Mouse (Mus musculus): ENCODE results near the gene Cela3a.
"Not testable (repeated sequence)": the region's sequence is repeated elsewhere in the genome, so short reads cannot be mapped to it uniquely, and the experiment has no call there.

Gene Cela3a

DNA sequence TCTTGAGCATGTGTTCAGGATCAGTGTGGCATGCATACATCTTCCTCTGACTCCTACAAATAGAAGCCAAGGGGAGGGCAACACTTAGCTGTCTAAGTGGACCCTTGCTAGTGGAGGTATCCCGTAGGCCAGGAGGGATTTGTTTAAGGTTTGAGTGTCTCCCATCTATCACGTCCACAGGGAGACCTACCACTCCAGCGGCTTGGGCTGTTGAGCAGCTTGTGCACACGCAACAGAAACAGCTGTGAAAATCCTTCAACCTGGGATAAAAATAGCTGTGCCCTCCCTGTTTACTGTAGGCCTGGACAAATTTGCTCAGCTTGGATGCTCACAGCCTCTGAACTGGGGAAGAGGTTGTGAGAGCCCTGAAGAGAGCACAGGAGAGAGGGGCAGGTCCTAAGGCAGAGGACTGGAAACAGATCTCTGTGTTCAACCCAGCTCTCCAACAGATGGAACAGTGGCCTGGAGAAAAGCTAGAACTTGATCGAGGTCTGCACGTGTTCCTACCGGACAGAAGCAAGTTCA is 2.7 kb upstream of the Cela3a start:
- not testable (repeated sequence) for DNase-seq

DNA sequence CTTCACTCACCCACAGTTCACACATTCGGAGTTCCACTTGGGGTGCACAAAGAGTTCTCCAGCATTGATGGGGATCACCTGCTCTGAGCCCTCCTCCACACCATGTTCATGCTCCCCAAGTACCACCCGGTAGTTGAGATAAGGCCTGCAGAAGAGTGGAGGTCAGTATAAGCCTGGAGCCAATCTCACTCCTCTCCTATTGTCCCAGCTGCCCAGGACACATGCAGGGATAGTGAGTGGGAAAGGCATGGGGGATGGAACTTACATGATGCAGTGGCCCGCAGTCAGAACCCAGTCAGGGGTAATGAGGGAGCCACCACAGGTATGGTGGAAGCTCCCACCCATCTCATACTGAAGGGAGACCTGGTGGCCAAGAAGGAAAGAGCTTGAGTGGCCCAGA is 4.0 kb downstream of the Cela3a start:
- DNase-seq = no peak

DNA sequence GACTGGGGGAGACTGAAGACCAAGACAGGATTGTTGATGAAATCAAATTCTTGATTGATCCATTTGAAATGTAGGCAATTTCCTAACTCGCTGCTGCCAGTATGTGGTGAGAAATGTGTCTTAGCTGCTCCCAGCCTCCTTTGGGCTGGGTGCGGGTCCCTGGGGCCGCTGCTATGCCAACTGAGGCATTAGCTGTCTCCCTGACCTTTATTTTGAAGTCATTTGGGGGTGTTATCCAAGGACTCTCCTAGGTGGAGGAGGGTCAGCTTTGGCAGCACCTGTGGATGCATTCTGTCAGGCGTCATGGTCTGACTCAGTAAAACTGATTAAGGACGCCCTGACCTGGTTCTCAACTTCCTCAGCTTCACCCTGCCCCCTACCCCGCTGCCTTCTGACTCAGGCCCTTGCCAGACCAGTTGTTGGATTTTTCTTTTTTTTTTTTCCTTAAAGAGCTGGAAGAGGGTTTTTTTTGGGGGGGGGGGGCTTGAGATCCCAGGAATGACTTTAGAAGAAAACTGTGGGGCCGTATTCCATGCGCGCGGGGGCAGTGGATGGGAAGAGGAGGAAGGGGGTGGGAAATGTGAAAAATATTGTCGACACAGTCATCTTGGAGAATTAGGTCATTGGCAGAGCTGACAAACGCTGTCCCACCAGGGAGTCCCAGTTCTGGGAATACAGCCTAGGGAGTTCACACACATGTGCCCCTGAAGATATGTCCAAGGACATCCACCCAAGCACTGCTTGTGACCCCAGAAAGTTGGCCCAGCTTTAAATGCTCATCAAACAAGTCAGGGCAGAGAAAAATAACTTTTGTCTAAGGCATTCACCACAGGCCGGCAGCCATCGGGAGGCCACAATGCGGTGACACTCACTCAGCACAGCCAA is 12.7 kb downstream of the Cela3a start:
- peak in 1 of 2 experiments; percentile 49 for DNase-seq

DNA sequence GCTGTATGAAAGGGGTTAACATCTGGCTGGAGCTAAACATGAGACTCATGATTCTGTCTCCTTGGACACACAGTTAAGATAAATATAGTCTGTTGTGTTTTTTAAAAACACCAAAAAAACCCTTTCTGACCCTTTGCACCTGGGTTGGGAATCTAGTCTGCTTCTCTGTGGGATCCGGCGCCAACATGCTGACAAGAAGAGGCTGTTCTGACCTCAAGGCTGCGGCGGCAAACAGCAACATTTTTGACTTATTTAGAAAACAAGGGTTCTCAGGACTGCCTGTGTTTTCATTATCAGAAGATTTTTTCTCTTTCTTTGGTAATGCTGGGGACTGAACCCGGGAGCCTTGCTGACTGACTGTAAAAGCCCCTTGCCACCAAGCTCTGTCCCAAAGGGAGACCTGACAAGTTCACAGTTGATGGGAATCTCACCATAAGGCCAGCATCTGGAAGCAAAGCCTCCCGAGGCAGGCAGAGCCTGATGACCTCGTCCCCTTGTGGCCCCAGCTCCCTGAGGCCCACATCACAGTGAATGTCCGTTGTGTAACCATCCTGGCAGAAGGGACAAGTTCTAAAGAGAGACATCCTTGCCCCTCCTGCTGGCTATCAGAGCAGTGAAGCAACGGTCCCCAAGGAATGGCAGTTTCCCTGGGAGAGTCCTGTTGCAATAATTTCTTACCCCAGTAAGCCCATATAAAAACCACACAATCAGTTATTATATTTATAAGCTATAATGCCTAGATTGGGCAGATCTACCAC is 16.0 kb downstream of the Cela3a start:
- DNase-seq = peak in 1 of 2 experiments; percentile 61

DNA sequence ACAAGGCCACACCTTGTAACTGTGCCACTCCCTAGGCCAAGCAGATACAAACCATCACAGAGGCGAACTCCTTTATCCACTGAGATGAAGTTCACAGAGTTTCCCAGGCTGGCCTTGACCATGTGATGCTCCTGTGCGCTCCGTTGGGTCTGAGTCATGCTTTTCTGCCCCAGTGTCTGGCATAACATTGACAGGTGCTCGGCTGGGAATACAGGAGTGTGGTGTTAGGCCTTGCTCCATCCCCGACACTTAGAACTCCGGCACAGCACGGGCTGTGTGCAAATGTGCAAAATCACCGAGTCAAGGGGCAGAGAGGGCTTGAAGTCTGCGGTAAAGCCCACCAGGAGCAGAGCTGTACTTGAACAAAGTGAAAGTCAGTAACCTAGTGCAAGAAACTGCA is 16.7 kb downstream of the Cela3a start:
- DNase-seq = no peak

DNA sequence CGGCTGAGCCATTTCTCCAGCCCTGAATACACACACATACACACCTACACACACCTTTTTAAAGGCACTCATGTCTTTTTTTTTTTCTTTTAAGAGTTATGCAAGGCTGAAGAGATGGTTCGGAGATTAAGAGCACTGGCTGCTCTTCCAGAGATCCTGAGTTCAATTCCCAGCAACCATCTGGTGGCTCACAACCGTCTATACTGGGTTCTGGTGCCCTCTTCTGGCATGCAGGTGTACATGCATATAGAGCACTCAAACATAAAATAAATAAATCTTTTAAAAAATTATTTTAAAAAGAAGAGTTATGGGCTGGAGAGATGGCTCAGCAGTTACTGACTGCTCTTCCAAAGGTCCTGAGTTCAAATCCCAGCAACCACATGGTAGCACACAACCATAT is 18.3 kb downstream of the Cela3a start:
- no peak for DNase-seq

DNA sequence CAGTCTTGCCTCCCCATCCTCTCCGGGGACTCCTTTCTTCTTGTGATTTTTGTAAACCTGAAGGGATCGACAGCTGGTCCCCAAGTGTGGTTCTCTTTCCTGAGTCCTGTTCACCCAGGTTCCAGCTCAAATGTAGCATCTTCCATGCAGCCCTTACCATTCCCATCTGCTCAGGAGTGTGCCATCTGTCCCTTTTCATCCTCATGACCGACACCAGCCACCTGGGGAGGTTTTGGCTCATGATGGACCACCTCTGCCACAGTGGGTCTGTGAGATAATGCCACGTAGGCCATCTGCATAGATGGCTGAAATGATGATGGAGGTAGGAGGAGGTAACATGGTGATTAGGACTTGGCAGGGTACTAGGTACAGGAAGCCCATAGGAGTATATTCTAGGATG is 19.4 kb downstream of the Cela3a start:
- DNase-seq = no peak

DNA sequence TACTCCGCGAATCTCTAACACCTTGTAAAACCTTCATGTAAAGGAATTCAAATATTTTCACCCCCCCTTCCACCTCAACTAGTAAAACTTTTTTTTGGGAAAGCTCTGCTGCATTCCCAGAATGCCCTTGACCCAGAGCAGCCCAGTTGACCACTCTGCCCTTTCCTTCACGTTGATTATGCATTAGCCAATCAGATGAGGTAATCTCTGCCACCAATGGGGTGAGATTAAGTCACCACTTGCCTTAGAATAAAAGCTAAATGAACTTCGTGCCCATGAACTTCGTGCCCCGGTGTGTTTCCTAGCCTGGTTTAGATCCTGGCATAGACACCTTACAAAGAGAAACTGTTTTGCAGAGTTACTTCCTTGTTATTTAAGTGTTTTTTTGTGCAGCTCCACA is 20.6 kb downstream of the Cela3a start:
- DNase-seq = peak; percentile 62 to 80

DNA sequence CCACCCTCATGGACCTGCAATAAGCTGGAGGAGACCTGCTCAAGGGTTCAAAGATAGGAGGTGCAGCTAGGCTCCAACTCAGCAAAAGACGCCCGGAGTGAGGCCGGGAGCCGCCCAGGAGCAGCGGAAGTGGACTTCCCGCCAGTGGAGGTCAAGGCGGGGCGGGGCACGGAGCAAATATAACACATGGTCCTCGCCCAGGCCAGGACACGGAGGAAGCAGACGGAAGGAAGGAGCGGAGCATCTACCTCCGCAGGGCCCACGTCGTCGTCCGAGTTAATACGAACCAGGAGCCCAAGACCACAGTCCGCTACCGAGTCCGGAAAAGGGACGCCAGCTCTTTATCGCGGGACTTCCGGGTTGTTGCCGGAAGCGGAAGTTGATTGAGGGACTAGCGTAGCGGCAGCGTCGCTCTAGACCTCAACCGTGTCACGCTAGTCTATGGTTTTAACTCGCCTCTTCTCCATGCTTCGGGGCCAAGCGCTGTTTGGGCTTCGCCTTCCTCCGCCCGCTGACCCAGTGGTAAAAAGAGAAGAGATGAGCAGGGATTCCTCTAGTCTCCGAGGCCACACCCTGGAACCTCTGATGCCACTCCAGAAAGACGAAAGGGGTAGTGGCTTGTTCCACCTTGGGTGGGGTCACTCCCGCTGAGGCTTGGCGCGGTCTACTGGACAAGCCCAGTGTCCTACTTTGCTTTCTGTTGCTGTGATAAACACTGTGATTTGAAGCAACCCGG is 21.4 kb downstream of the Cela3a start:
- peak; percentile 90 for DNase-seq

DNA sequence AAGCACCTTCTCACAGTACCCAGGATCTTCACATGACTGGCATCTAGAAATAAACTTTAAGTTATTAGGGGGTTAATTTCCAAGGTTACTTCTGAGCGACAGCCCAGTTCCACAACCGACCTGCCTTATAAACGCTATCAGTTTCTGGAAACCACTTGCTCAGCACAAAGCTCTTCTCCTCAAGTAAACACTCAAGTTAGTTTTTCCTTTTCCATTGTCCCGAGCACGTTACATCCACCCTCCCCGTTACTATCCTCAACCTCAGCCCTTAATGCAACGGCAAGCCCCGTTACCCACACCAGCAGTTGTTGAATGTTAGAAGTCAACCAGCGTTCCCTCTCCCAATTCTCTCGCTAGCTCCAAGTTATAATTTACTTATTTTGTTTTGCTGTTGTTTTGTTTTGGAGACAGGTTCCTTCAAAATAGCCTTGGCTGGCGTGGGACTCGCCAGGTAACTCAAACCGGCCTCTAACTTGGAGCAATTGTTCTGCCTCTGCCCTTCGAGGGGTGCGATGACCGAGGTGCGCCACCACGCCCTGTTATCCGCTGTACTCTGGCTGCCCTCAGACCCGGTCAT is 22.0 kb downstream of the Cela3a start:
- no peak for DNase-seq

DNA sequence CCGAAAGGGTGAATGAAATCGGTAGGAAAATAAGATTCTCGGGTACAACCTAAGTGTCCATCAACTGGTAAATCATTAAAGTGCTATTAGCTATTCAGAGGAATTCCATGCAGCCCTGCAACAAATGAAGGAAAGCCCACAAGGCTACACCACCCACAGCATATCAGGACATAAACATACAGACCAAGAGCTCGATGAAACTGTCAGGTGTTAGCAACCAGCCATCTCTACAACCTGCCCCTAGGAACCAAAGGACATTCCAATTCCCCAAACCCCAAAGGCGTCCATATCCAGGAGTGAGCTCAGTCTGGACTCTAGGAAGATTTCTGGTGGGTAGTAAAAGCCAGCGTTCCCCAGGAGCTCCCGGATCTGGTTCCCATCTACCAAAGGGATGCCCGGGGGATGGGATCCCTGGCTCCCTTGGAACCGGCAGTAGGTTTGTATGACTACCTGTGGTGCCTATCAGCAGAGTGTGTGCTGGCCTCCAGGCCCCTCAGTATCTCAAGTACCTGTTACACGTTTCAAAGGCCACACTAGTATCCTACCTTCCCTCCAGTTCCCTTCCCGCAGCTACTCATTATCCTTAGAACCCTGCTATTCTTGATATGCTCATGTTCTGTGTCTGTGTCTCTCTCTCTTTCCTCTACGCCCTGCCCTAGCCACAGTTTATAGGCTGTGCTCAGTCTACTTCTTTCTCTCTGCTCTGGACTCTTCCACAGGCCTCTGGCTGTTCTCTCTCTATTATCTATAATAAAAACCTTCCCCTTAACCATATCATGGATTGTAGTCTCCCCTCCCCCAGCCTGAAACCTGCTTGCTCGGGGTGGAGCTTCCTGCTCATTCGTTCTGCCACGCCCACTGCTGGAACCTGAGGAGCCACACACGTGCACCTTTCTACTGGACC is 28.6 kb downstream of the Cela3a start:
- DNase-seq = no peak

DNA sequence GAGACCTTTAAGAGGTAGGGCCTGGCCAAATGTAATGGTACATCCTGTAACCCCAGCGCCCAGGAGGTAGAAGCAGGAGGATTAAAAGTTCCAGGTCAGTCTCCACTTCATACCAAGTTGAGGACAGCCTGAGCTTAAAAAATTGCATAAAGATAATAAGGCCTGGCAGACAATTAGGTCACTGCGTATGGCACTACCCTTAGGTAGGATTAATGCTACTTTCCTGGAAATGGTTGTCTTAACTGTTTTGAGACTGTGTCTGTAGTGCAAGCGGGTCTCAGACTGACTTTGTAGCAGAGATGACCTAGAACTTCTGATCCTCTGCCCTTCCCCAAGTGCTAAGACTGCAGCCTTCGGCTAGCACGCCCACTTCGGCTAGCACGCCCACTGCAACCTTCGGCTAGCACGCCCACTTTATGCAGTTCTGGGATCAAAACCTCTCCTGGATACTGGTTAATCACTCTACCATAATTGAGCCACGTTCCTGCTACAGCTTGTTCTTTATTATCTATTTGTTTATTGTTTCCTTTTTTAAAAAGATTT is 29.8 kb downstream of the Cela3a start:
- no peak for DNase-seq

DNA sequence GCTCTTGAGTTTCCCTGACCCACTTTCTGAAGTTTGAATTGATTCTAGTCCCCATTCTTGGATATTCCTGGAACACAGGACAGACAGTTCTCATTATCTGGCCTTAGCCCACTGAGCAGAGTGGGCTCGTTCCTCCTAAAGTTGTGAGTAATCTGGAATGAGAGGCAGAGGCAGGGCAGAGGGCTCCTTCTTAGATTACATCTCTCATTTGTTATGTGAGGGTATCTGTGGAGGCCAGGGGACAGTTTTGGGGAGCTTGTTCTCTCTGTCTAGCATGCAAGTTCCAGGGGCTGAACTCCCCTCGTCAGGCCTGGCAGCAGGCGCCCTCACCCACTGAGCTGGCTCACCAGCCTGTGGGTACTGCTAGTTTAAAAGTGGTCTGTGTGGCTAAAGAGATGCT is 30.5 kb downstream of the Cela3a start:
- DNase-seq = no peak

DNA sequence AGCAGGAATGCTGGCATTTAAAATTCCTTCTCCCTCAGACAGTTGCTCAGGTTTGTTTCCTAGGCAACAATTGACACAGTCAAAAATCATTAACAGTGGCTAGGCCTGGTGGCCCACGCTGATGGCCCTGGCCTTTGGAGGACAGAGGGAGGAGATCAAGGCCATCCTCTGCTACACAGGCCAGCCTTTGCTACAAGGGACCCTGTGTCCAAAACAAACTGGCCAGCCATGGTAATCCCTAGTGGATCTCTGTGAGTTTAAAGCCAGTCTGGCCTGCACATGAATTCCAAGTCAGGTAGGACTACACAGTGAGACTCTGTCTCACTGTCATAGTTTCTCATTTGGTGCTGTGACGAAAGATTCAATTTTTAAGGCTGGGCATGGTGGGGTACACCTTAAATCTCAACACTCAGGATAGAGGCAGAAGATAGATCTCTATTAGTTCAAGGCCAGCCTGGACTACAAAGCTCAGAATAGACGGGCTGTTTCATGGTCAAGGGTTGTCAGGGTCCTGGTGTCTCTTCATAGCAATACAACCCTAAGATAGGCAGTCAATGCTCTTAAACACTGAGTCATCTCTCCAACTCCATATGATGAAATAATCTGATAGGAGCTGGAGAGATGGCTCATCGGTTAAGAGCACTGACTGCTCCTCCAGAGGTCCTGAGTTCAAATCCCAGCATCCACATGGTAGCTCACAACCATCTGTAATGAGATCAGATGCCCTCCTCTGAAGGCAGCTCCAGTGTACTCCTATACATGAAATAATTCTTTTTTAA is 31.9 kb downstream of the Cela3a start:
- no peak for DNase-seq

DNA sequence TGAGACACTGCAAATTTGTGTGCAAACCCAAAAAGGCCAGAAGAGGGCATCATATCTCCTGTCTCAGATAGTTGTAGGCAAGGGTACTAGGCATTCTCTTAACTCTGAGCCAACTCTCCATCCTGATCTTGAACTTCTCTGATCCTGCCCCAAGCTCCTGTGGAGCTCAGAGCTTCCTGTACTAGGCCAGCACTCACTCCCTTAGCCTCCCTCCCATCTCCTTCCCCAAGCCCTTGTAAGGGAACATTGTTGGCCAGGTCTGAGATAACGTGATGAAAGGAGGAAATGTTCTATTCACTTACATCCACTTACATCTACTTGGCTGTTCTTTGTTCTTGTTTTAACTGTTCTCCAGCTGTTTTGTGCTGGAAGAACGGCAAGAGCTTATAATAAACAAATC is 32.8 kb downstream of the Cela3a start:
- DNase-seq = no peak

DNA sequence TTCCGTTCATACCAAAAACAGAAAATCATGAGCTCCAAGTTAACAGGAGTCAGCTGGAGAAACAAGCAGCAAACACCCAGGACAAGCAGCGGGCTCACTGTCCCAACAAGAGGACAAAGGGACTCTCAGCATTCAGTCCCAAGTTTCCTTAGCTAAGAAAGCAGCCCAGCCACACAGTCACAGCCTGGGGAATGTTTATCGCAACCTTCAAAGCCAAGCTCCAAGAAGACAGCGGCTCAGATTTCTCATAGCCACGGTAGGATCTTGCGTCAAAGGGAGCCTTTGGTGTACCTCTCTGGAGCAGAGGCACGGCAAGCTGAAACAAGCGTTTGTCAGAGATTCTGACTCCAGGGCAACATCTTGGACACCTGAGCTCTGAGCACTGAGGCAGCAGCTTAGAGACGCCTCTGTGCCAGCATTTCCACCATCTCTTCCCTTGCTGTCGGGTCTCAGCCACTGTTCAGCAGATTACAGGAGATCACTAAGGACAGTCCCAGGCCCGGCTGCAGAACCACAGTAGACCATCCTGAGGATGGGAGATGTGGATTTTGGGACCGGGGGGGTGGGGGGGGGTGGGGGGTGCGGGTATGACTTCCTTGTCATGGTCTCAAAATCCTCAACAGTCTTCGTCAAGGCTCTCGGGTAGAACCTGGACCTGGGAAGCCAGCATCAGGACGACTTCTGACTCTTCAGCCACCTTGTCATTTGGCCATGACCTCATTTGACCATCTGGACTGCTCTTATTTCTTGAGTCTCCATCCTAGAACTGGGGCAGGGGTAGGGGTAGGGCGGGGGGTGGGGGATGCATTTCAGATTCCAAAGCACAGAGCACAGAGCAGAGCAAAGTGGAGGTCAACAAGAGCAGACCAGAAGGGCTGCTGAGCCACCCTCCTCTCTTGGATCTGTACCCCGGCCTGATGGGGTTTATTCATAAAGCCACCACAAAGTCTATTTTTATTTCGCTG is 34.0 kb downstream of the Cela3a start:
- no peak for DNase-seq

DNA sequence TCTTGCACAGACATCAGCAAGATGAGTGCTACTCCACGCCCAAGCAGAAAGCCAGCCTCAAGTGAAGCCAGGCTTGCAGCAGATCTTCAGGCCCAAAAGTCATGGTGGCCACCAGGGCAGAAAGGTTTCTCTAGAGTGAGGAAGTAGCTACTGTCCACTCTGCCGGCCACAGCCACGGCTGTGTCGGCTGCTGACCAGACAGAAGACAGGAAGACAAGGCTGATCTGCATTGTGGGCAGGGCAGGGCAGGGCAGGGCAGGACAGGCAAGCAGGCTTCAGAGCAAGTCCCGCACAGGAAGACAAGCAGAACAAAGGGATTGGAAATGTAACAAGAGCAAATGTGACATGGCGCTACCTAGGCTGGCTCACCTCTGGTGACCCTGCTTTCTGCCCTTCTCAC is 35.9 kb downstream of the Cela3a start:
- peak in 1 of 2 experiments; percentile 53 for DNase-seq

DNA sequence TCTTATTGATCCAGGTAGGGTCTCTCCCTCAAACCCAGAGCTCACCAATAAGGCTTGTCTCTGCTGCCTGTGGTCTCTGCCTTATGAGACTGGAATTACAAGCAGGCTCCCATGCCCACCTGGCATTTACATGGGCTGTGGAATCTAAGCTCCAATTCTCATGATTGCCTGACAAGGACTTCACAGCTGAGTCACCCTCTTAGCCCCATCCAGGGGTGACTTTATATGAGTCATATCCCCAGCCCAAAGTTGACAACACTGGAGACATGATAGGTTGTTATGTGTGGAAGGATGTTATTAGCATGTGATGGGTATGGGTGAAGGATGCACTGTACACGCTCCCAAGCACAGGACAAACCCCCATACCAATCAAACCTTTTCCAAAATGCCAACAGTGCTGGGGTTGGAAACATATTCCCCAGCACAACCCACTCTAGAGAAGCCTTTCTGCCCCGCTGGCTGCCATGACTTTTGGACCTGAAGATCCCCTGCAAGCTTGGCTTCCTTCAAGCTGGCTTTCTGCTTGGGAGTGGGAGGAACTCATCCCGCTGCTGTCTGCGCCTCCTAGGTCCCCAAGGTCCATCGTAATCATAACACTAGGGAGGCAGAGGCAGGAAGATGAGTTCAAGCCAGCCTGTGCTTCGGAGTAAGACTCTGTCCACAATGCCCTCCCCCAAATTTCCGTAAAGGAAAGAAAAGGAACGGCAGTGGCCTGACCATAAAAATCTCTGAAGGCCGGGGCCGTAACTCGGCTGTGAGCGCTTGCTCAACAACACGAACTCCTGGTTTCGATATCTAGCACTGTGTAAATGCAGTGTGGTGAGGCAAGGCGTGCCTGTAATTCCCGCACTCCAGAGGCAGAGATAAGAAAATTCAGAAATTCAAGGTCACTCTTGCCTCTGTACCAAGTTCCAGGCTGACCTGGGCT is 37.7 kb downstream of the Cela3a start:
- DNase-seq = no peak

Data from kidney, postnatal 36 days (tissue).